12 mouse cellular contexts compared by ENCODE assay signal in genomic region chr15:56865035-56865804, GRCm38 (mm10).
DNase-seq lines count a peak whose midpoint lies in the region; ATAC-seq and TF ChIP-seq lines count a peak whose summit lies in the region.
"Had no signal": no experiment of that assay in that cellular context is flagged by ENCODE, and none has a peak within 500 bp of the region (broad histone marks: within the 10 kb centered on the region; RNA-seq: fewer than 3 reads in every experiment).

No protein-coding gene starts in this region.

- WGBS in kidney, postnatal 0 days = 35% methylated on average over 4 of the region's 4 CpGs
- WGBS in forebrain, embryonic 11.5 days = 7% methylated on average over 4 of the region's 4 CpGs
- 9% methylated on average over 4 of the region's 4 CpGs for WGBS in hindbrain, embryonic 15.5 days

- no peak for TF ChIP-seq CTCF in kidney, postnatal 0 days (IDR thresholded peaks at IDR 0.05; ENCODE audit: low read depth)

- DNase-seq in kidney, postnatal 0 days (ENCODE audit: low spot score) = peak; percentile 65
- no peak for DNase-seq in kidney, adult 11 months
- no peak for DNase-seq in forebrain, embryonic 11.5 days (ENCODE audit: low spot score)
- peak; percentile 82 for DNase-seq in retina, embryonic 14.5 days (ENCODE audit: low spot score)
- DNase-seq in urinary bladder, postnatal 4 days (ENCODE audit: low spot score in 2 of 2) = no peak
- no peak for DNase-seq in spleen, postnatal 10 days (ENCODE audit: low spot score in 2 of 2)
- DNase-seq in right cerebral cortex, postnatal 25 days = no peak
- DNase-seq: cerebellum, postnatal 14 days; kidney, adult 18-20 months; layer of hippocampus, adult 9-11 months had no signal

- H3K36me3 ChIP-seq in kidney, postnatal 0 days (ENCODE audit: insufficient read depth, low read length) = no peaks in the 10 kb centered on the region
- no peaks in the 10 kb centered on the region for H3K36me3 ChIP-seq in forebrain, embryonic 11.5 days (ENCODE audit: control insufficient read depth, insufficient read depth, low read length)
- H3K36me3 ChIP-seq in hindbrain, embryonic 15.5 days = no peaks in the 10 kb centered on the region
- H3K36me3 ChIP-seq: limb, embryonic 13.5 days had no signal

- ATAC-seq in kidney, postnatal 0 days (replicated peaks; ENCODE audit: low FRiP score, low read depth) = no peak
- ATAC-seq in forebrain, embryonic 11.5 days (replicated peaks; ENCODE audit: low FRiP score) = peak; percentile 49; the same call in 1 of the 2 replicates
- 0 out of 2 replicates have a peak, but pooled peaks have one; percentile 30 for ATAC-seq in hindbrain, embryonic 15.5 days (ENCODE audit: low FRiP score, low read depth)

- no peak overlapping the region for H3K4me3 ChIP-seq in kidney, postnatal 0 days (replicated peaks; ENCODE audit: low read depth, low read length)
- H3K4me3 ChIP-seq in forebrain, embryonic 11.5 days (ENCODE audit: low read depth, low read length) = no peak overlapping the region
- H3K4me3 ChIP-seq in hindbrain, embryonic 15.5 days = no peak overlapping the region
- H3K4me3 ChIP-seq: limb, embryonic 13.5 days had no signal

- H3K27me3 ChIP-seq in kidney, postnatal 0 days (ENCODE audit: insufficient read depth, low read length) = no peaks in the 10 kb centered on the region
- H3K27me3 ChIP-seq in forebrain, embryonic 11.5 days (ENCODE audit: control insufficient read depth, insufficient read depth, low read length) = no peaks in the 10 kb centered on the region
- no peaks in the 10 kb centered on the region for H3K27me3 ChIP-seq in hindbrain, embryonic 15.5 days
- H3K27me3 ChIP-seq: limb, embryonic 13.5 days had no signal

- H3K9ac ChIP-seq in kidney, postnatal 0 days (ENCODE audit: low read depth, low read length) = no peak overlapping the region
- no peak overlapping the region for H3K9ac ChIP-seq in forebrain, embryonic 11.5 days (ENCODE audit: low read length)
- no peak overlapping the region for H3K9ac ChIP-seq in hindbrain, embryonic 15.5 days
- H3K9ac ChIP-seq: limb, embryonic 13.5 days had no signal

- H3K9me3 ChIP-seq in kidney, postnatal 0 days (replicated peaks; ENCODE audit: low read length) = no peaks in the 10 kb centered on the region
- no peaks in the 10 kb centered on the region for H3K9me3 ChIP-seq in forebrain, embryonic 11.5 days (ENCODE audit: control insufficient read depth, low read length)
- H3K9me3 ChIP-seq in hindbrain, embryonic 15.5 days = no peaks in the 10 kb centered on the region
- H3K9me3 ChIP-seq: limb, embryonic 13.5 days had no signal

- H3K4me2 ChIP-seq in kidney, postnatal 0 days (ENCODE audit: low read length) = no peak overlapping the region
- H3K4me2 ChIP-seq in forebrain, embryonic 11.5 days (ENCODE audit: low read depth, low read length, severe bottlenecking) = no peak overlapping the region
- no peak overlapping the region for H3K4me2 ChIP-seq in hindbrain, embryonic 15.5 days
- H3K4me2 ChIP-seq: limb, embryonic 13.5 days had no signal

- no peak overlapping the region for H3K27ac ChIP-seq in kidney, postnatal 0 days
- no peak overlapping the region for H3K27ac ChIP-seq in forebrain, embryonic 11.5 days (ENCODE audit: low read depth, low read length)
- peak overlapping the region; percentile 38; the same call in 1 of the 2 replicates for H3K27ac ChIP-seq in hindbrain, embryonic 15.5 days (replicated peaks)
- H3K27ac ChIP-seq: limb, embryonic 13.5 days had no signal

- no peaks in the 10 kb centered on the region for H3K4me1 ChIP-seq in kidney, postnatal 0 days (replicated peaks; ENCODE audit: insufficient read depth, low read length)
- peaks cover 8% of the 10 kb centered on the region; the same call in 1 of the 2 replicates for H3K4me1 ChIP-seq in forebrain, embryonic 11.5 days (replicated peaks; ENCODE audit: control insufficient read depth, insufficient read depth, low read length)
- peaks cover 14% of the 10 kb centered on the region for H3K4me1 ChIP-seq in hindbrain, embryonic 15.5 days (replicated peaks)
- H3K4me1 ChIP-seq: limb, embryonic 13.5 days had no signal

Comparison
In these comparisons a context has a peak if more than half of its experiments do, and no peak if none do; other contexts are left out.
1. DNase-seq: peak in kidney, postnatal 0 days (single experiment) and retina, embryonic 14.5 days (single experiment); none in kidney, adult 11 months (single experiment), forebrain, embryonic 11.5 days (single experiment), urinary bladder, postnatal 4 days (0 of 2), spleen, postnatal 10 days (0 of 2) and right cerebral cortex, postnatal 25 days (single experiment).